Comparison of ENCODE assay signal across 1 mouse cellular context in the genomic region with DNA sequence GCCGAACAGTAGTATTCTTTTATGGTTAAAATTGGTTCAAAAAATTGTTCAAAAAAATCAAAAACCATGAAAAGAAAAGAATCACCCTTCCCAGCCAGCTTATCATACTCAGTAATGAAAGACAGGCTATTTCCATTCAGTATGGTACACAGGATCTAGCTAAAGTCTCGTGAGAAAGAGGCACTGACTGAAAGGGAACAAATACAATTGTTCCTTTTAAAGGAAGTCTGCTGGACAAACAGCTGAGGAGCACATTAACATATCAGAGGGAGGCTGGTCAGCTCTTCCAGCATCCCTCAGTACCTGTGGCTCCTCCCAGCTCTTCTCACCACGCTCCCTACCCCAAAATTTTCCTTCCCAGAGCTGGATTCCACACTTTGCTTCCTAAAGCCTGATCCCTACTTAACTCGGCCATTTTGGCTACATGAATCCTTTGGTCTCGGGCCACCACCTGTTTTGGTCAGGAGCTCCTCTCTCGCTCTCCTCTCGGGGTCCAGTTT.
A peak's percentile ranks its signal among the peaks of the same experiment; 100 is the strongest.
TF ChIP-seq lines count a peak whose summit lies in the region.

No protein-coding gene starts in this region.

TF ChIP-seq in ES-E14, 5 proteins besides CTCF, POLR2A, EP300 and RAD21:
- TF ChIP-seq CHD2 (IDR thresholded peaks at IDR 0.05; ENCODE audit: low read depth, low read length) (0 out of 2 replicates have a peak, but pooled peaks have one; percentile 30), MAFK (IDR thresholded peaks at IDR 0.05; ENCODE audit: insufficient read depth, low read depth, low read length) (no peak)
